Mouse (Mus musculus) thymus, postnatal 14 days (tissue): Measurements from ENCODE around the gene Ikzf3.

ENCODE experiments used
- DNase-seq: peaks from one replicate; pipeline ENCODE4 v3.0.0; 2021

Gene Ikzf3

DNA sequence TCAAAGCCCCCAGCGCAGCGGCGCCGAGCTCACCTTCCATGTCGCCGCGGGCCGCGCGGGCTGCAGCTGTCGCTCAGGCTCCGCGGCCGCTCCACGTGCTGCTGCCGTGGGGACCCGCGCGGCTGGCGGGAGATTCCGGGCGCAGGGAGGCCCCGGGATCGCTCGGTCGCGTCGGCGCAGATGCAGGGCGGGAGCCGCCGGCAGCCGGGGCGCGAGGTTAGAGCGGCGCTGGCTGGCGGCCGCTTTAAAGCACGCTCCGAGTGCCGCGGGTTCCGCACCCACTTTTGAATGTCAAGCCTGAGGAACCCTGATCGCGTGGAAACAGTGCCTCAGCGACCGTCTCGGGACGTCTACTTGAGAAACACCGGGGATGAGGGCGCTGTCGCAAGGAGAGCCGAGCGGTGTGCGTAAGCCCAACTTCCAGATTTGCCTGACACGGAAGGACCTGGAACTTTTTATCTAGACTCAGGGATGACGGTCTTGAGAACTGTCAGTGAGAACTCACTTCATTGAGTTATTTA, at the start of gene Ikzf3:
TSS of gene Ikzf3 (minus strand) at position 321 of the 521 bp plus-strand sequence.
- DNase-seq, result peak; percentile 88

DNA sequence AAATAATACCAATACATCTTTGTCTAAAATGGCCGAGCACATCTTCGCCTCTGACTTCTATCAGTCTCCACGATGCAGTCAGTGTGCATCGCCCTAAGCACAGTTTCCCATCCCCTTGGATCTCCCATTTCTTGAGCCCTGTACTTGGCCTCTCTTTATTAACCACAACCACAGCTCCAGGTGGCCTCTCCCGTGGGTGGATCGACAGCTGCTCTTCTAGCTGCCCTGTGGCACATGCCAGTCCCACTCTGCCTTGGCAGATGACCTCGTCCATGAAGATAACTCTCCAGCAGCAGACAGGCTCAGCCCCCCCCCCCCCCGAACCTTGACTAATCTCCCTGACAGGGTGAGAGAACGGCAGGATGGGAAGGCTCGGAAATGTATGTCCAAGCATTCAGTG, 49.6 kb upstream of the Ikzf3 start:
- no peak for DNase-seq

DNA sequence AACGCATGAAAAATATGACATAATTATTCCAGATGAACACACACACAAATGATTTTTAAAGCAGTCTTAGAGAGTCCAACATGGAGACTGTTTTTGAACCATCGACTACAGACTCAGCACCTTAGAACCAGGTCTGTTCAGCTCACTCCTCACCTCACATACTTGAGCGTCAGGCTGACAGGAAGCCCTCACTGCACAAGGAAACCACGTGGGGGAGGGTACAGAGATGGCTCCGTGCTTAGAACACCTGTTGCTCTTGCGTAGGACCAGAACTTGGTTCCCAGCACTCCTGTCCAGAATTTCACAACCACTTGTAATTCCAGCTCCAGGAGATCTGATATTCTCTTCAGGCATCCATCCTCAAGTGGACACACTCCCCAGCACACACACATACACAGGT, 49.2 kb upstream of the Ikzf3 start:
- peak; percentile 50 for DNase-seq

DNA sequence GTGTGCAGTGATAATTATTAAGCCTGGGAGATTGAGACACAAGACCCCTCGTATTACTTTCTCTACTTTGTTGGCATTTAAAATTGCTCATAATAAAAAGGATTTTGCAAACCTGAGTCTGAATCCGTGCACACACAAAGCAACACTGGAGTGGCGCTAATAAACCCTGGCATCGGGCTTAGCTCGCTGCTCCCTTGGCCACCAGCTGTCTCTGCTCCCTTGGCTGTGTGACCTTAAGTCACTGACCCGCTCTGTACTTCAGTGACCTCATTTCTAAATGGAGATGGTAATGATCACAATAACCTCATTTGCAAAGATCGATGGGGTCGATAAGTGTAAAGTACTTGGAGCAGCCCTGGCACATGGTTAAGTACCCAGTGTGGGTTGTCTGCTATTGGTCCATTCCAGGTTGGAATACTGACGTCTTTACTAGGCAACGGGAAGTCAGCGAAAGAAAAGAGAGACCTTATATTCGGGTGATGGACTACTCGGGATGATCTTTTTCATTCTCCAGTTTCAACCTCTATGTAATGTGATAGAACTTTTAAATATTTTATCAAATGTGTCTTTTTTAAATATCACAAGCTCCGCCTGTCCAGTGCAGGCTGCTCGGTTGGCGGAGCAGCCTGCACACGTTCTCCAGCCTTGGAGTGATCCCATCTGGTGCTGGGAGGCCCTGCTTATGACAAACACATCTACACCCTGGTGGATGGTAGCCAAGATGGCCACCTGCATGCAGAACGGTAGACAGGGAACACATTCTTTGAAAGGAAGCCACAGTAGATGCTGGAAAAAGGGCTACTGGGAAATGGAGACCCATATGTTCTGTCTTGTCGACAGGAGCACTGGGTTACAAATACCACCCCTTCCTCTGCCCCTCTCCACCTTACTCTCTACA, 45.0 kb upstream of the Ikzf3 start:
- DNase-seq, result no peak

DNA sequence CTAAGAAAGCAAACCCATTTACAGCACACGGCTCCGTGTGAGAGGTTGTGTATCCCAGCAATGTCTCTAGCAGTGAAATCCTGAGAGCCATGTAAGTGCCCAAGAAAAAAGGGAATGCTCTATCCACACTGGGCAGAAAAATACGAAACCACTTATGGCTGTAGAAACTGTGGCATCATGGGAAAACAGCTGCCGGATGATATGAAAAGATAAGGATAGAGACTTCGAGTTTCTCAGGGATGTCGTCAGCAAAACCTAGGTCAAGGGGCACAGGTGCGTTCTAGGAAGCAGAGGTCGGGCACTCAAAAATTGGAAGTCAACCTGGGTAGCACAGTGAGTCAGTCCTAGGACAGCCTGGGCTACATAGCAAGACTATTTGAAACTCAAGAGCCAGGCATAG, 43.5 kb upstream of the Ikzf3 start:
- DNase-seq, result no peak

DNA sequence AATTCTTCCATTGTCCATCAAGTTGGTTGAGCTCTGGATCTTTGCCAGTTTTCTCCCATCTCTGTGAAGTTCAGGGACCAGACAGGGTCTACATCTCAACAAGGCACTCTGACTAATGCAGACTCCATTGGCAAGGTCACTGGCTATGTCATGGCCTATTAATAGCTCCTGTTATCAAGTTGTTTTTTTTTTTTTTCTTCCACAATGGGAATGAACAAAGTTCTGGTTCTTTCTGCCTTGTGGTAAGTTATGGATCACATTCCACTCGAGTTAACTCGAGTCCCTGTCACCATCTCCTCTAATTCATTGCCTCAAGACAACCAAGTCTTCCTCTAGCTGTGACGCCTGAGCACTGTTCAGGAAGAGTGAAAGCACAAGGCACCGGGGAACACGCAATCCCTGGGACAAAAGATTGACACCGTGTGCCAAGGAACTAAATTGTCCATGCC, 43.0 kb upstream of the Ikzf3 start:
- DNase-seq, result no peak

DNA sequence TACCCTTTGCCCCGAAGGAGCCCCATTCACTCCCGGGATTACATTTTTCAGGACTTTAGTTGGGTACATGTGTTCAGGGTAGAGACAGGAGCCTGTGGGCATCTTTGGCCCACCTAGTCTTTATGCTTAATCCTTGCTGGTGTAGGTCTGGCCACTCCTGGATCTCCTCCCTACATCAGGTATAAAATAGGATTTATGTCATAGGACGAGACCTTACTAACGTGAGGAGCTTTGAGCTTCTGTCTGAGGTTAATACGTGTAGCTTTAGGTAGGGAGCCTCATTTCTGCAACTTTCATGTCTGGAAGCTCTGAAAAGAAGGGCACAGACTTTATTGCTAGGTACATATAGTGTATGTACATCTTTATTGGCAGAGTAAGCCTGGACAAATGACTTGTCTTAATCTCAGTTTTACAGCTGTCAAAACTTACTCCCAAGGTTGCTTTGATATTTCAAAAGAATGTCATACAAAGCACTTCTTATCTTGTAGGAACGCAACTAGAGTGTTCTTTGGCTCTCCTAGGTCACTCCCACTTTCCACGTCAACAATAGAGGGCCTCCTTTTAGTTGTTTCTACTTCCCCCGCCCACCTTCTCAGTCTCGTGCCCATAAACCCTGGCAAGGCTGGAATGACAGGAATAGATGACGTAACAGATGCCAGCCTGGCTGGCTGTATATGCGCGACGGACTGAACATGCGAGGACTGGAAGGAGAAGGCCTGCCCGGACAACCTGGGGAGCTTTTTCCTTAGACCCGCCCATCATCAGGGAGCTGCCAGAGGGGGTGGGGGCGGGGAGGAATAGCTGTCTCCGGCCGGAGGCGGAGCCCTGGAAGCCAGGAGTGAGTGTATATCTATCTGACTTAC, 42.1 kb upstream of the Ikzf3 start:
- DNase-seq, result peak; percentile 39

DNA sequence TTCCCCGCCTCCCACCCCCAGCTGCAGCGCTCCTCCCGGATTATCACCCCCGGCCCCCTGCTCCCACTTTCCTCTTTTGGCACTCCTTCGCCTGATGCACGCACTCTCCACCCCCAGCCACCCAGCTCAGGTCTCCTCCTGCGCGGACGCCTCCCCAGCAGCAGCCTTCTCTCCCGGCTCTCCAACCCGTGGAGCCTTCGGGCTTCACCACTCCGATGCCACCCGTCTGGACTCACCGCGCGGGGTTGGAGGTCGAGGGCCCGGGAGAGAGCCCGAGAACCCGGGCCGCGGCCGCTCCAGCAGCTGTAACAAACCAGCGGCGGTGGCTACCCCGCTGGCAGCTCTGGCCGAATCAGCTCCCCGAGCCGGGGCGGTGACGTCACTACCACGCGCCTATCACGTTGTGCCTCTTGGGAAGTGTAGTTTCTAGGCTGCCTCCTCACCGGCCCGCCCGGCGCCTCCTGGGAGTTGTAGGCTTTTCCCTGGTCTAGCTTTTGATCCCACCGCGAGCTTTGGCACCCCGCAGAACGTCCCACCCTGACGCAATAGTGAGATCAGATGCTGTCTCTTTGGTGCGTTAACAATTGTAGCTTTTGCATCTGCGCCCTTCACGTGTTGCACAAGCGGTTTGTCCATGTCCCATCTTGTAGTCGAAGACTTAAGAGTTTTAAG, 41.2 kb upstream of the Ikzf3 start, which contains the start of gene Ormdl3:
TSS of gene Ormdl3 (minus strand) at position 477 of the 672 bp plus-strand sequence.
- peak; percentile 99 for DNase-seq

DNA sequence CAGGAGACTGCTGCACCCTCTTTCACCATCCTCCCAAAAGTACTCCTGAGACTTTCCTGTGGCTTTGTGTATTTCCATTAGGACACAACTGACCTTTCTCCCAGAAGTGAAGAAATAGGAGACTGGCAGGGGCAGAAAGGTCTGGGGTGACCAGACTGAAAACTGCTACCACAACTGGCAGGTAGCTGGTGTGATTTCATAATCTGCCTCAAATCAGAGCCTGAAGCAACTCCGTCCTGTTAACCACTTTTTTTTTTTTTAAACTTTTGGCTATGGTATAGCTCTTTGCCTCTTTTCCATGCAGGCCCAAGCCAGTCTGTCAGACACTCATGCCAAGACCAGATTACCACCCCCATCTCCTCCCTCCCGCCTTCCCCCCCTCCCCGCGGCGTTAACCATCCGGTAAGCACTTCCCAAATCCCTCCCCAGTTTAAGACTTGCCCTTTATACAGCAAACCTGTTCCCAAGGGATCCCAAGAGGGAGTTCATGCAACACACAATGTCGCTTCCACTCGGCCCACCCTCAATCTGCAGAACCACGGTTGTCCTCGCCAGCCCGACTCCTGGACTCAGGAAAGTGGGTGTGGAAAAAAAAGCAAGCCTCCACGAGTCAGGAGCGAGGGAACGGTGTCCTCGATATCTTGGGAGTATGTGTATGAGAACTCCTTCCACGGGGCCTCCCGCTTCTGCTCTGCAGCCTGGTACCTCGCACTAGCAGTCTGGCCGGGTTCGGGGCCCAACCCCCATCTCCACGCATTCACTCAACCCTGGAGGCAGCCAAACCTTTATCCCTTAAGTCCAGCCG, 40.5 kb upstream of the Ikzf3 start:
- no peak for DNase-seq

DNA sequence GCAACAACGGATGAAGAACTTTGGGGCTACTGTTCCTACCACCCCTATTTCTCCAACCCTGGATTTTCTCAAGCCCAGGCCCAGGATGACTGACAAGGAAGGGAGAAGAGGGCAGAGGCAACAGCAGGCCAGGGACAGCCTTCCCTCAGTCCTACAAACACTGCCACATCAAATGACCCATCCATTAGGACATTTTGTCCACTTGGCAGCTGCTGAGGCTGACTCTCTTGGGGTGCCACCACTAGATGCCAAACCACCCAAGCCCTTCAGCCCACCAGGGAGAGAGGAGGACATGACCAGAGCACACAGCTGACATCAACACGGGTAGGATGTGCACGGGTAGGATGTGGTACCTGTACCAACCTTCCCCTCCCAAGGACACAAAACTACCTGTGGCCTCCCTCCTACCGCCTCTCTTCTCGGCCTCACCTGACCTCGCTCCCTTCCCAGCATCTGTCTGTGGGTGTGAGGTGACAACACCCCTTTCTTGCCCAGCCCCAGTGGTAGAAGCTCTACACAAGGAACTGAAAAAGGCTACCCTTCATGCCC, 38.9 kb upstream of the Ikzf3 start:
- no peak for DNase-seq

DNA sequence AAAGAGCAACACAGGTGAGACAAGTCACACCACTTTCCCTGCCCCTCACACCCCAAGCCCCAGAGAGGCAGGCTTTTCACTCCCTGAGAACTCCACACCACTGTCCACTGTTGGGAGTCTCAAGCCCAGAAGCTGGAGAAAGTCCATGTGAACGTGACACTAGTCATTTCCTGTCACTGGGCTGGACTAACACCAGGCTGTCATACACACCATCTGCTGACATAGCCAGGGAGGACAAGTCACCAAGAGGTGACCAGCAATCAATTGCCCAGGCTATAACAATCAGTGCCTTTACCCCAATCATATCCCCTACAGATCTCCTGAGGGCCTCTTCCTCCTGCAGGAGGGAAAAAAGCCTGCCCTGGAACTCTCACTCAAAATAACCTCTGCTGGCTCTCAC, 38.3 kb upstream of the Ikzf3 start:
- no peak for DNase-seq

DNA sequence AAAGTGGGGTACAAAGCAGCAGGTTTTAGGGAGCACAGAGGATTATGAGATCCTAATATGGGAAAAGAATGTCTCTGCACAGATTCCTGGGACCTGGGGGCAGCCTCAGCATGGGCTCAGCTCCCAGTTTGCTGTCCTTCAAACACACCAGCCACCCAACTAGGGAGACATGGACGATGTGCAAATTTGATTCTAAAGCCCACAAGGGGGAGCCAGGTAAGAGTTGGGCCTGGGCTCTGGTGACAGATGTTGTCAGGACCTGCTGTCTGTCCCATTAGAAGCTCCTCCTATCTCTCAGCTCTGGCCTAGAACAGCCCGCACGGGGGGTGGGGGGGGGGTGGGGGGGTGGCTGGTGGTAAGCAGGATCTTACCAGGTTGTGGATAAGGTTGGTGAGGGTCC, 37.7 kb upstream of the Ikzf3 start:
- DNase-seq, result peak; percentile 44

DNA sequence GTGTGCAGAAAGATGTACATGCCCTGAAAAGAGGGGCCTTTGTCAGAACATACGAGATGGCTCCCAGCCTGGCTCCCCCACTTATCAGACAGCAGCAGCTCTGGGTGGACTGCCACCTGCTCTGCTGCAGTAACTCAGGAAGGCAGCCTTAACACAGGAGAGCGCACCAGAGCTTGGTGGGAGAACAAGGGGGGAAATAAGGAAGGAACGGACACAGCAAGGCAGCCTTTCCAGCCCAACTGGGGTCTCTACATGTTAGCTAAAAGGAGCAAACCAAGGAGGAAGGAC, 37.4 kb upstream of the Ikzf3 start:
- DNase-seq, result no peak

DNA sequence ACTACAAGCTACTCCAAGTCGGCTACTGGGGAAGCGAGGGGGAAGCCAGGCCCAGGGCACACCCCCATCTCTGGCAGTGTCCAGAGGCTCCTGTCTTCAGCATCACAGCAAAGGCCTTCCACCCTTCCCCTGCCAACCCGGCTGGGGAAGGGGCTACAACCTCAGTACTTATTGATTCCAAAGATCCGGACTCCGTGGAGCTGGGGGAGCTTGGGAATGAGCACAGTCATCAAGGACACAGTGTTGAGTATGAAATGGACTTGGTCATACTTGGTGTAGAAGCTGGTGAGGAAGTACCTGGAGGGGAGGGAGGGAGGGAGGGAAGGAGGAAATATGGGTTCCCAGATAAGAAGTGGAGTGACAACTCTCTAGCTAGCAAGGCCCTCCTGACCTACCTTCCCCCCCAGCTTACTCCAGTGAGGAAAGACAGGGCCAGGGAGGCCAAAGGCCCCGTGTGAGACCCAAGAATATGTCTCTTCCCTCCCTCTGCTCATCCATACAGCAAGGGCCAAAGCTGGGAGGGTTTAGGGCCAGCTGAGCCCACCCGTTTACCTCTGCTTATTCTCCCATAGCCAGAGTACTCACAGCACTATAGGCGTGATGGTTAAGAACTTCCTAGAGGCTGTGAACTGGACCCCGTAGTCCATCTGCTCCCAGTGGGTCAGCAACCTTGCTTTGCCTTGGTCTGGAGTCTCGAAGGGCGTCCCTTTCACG, 36.9 kb upstream of the Ikzf3 start:
- no peak for DNase-seq

DNA sequence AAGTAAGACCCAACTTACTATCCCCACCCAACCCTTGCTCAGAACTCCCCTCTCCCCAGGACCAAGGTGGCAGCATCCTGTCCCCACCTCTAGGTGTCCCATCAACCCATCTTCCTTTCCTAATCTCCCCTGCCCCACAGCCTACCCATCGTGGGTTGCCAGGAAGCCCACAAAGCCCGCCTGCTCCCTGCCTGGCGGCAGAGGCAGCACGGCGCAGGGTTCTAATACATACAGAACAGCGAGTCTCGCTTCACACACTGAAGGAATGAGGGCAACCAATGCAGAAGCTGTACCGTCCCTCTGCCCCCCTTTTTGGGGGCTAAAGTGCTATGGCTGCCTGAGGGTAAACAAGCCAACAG, 36.2 kb upstream of the Ikzf3 start:
- no peak for DNase-seq

DNA sequence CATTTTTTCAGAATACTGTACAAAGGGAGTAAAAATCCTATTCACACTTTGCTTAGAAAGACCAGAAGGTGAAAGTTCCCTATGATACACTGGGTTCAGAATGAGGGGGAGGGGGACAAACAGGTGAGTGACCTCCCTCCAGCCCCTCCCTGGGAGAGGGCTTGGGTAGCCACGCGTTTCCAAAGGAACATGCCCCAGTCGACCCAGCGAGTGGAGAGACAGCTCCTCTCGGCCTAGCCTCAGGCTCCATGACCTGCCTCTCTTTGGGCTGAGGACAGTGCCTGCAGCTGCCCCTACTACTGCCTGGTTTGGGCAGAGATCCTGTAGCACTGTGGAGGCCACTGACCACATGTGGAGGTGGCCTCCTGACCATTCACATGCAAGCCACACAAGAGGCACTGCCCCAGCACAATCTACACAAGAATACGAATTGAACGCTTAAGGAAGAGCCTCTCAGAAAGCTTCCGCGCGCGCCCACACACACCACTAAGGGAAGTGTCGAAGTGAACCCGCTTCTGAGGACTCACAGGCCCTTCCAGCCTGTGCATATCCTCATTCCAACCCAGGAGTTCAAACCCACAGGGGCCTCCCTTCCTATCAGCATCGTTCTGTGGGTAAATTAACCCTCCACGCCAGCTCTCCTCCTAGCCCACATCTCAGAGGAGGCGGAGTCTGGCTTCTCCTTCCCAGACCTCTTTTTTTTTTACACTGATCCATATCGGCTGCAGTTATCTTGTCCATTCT, 35.6 kb upstream of the Ikzf3 start:
- no peak for DNase-seq

DNA sequence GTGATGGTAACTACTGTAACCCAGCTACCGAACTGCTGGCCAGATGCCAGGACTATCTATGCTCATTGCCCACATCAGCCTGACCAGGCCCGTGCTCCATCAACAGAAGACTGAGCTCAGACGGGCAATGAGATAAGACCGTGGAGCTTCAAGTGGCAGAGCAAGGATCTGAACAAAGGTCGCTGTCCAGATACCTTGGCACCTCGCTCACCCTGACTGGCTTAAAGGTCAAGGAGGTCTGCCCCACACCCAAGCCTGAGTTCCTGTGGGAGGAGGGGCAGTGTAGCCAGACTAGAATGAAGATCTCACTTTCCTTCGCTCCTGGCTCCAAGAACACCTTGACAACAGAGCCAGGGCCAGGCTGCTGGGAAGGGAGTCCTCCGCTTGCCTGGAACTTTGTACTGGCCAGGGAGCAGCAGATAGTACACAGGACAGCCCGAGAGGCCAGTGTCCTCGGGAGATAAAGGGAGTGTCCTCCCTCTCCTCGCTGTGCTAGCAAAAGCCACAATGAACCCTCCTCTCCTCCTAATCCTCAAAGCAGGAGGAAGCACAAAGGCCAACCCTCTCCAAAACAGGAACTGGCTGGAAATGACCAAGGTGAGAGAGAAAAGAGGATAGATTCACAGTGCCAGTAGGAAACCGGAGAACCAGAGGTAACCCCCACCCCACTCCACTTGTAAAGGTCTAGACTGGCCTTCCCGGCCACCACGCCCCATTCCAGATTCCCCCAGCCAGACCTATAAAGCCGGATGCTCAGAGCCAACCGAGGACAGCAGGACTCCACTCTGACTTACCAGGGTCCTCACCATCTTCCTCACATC, 34.7 kb upstream of the Ikzf3 start:
- no peak for DNase-seq

DNA sequence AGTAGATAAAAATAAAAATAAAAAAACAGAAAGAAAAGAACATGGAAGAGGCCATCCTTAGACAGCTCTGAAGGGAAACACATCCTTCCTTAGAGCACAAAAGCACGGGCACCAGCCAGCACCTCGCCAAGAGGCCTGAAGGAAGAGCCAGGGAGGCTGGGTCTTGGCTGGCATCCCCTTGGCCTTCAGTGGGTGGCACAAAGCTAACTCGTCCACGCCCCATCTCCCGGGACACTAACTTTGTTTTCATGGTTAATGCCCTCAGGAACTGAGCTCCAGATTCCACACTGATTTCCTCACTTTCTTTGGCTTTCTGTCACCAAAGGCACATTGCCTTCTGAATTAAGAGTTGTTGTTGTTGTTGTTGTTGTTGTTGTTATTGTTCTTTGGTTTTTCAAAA, 31.9 kb upstream of the Ikzf3 start:
- no peak for DNase-seq

DNA sequence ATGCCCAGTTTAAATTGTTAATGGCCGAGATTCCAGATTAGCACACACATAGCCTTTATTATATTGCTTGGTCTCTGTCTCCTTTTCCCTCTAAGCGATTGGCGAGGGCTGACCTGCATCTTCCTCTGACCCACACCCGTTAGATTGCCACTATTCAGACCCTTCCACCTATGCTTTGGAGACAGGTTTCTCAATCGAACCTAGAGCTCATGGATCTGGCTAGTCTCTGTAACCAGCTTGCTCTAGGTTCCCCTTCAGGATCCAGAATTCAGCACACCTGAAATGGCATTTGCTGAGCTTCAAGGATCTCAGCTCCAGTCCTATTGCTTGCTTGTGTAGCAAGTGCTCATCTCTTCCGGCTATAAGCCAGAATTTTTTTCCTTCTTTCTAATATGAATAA, 23.6 kb upstream of the Ikzf3 start:
- no peak for DNase-seq

DNA sequence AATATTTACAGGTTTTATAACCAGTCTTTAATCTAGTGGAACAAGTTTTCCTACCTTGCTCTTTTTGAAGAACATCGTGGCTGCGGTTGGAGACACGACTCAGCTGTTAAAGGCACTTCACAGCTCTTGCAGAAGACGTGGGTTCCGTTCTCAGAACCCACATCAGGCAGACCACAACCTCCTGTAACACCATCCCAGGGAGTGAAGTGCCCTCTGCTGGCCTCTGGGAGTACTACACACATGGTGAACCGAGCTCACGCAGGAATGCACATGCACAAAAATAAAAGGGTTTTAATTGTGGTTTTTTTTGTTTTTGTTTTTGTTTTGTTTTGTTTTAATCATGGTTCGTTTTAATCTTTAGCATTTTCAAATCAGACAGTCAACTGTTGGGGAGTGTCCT, 22.5 kb upstream of the Ikzf3 start:
- DNase-seq, result peak; percentile 41
